Mouse (Mus musculus) lung, embryonic 16.5 days (tissue): ENCODE results near the gene Ccdc157. TPM values are rescaled to one million over a fixed set of nuclear protein-coding genes. Genes with fewer than 3 reads are reported as not detected.
A peak's percentile ranks its signal among the peaks of the same experiment; 100 is the strongest.

Source experiments
- ATAC-seq: fragments of 200-750 bp; cut with Nextera tagmentation; 2 replicates; pipeline ENCODE4 v1.8.0; 2017; ENCODE audit warnings: low read depth, mild to moderate bottlenecking, moderate library complexity
- H3K27ac ChIP-seq: fragments of 300-500 bp; sonication (generic); 2 replicates; pipeline ENCODE4 v1.5.1; 2014; ENCODE audit warnings: mild to moderate bottlenecking, control low read depth, low read length
- H3K27me3 ChIP-seq: fragments of 300-500 bp; sonication (generic); 2 replicates; pipeline ENCODE4 v1.6.1; 2014; ENCODE audit warnings: low read depth, low read length, mixed read lengths; ENCODE audit not compliant: control insufficient read depth, insufficient read depth
- H3K36me3 ChIP-seq: fragments of 300-500 bp; sonication (generic); 2 replicates; pipeline ENCODE4 v1.6.1; 2014; ENCODE audit warnings: low read length; ENCODE audit not compliant: control insufficient read depth, insufficient read depth
- H3K4me1 ChIP-seq: fragments of 300-500 bp; sonication (generic); replicated peaks from 2 replicates; pipeline ENCODE4 v1.6.1; 2014; ENCODE audit warnings: low read length, mixed read lengths; ENCODE audit not compliant: control insufficient read depth, insufficient read depth
- H3K4me2 ChIP-seq: fragments of 300-500 bp; sonication (generic); 2 replicates; pipeline ENCODE4 v1.6.1; 2014; ENCODE audit warnings: low read depth, low read length, control low read depth
- H3K4me3 ChIP-seq: fragments of 300-500 bp; sonication (generic); 2 replicates; pipeline ENCODE4 v1.5.1; 2014; ENCODE audit warnings: mild to moderate bottlenecking, low read length, control low read depth
- H3K9ac ChIP-seq: fragments of 300-500 bp; sonication (generic); 2 replicates; pipeline ENCODE4 v1.6.1; 2014; ENCODE audit warnings: low read length, control low read depth
- H3K9me3 ChIP-seq: fragments of 300-500 bp; sonication (generic); 2 replicates; pipeline ENCODE4 v1.6.1; 2016; ENCODE audit warnings: low read length; ENCODE audit not compliant: control insufficient read depth
- whole genome bisulfite sequencing: fragments of 180-500 bp; shearing (Covaris S2); extraction: QIAGEN DNeasy Blood & Tissue Kit; methylation state at CpG from one replicate; pipeline ENCODE4 v1.1.7; 2014; 5-methylcytosine and 5-hydroxymethylcytosine counted together
- polyA plus RNA-seq: library from polyadenylated mRNA; unstranded; fragments of >200 nt; fragmentation: Nextera tagmentation; extraction: Ambion mirVana; gene quantifications from 2 replicates; pipeline ENCODE4 v1.2.1, GENCODE M21; 2015

Gene Ccdc157
- 9.2 and 11.4 TPM in 2 replicates for polyA plus RNA-seq

GRCm38 (mm10) chr11:4159808-4160708 is at the start of gene Ccdc157, which contains the start of gene Sf3a1:
Ccdc157 (minus strand) TSS chr11:4160293.
Sf3a1 (plus strand) TSS chr11:4160350.
- ATAC-seq: peak; percentile 98
- Histone ChIP-seq H3K9ac (peak within 1 kb of the TSS; percentile 86), H3K4me1 (peaks cover 17% of the 10 kb centered on the region), H3K9me3 (no peaks in the 10 kb centered on the region), H3K4me3 (peak within 1 kb of the TSS; percentile 84), H3K27ac (peak within 1 kb of the TSS; percentile 79), H3K4me2 (peak within 1 kb of the TSS; percentile 68), H3K27me3 (no peaks in the 10 kb centered on the region), H3K36me3 (peaks cover 11% of the 10 kb centered on the region)
- 2% methylated on average over 54 of the region's 54 CpGs for WGBS

- no peak overlapping the region for H3K4me3 ChIP-seq
- WGBS: 76% methylated on average over 5 of the region's 5 CpGs
- H3K4me2 ChIP-seq: no peak overlapping the region
- peaks cover 13% of the 10 kb centered on the region; the same call in 1 of the 2 replicates for H3K36me3 ChIP-seq
- 0 out of 2 replicates have a peak, but pooled peaks cover 2% of the 10 kb centered on the region for H3K4me1 ChIP-seq
- no peak for ATAC-seq
- H3K27ac ChIP-seq: no peak overlapping the region
- no peak overlapping the region for H3K9ac ChIP-seq
- H3K9me3 ChIP-seq: no peaks in the 10 kb centered on the region
- H3K27me3 ChIP-seq: no peaks in the 10 kb centered on the region
Observed at GRCm38 (mm10) chr11:4209556-4209955, 49.5 kb upstream of the Ccdc157 start.

- Histone ChIP-seq H3K4me3 (no peak overlapping the region), H3K36me3 (peaks cover 11% of the 10 kb centered on the region; the same call in 1 of the 2 replicates), H3K27ac (no peak overlapping the region), H3K27me3 (no peaks in the 10 kb centered on the region), H3K9me3 (no peaks in the 10 kb centered on the region), H3K9ac (no peak overlapping the region), H3K4me2 (no peak overlapping the region), H3K4me1 (peaks cover 11% of the 10 kb centered on the region; the same call in 1 of the 2 replicates)
- WGBS: 87% methylated on average over 9 of the region's 9 CpGs
- ATAC-seq: no peak
Observed at GRCm38 (mm10) chr11:4207655-4208054, 47.6 kb upstream of the Ccdc157 start.

GRCm38 (mm10) chr11:4206563-4206962 is 46.5 kb upstream of the Ccdc157 start:
- 62% methylated on average over 6 of the region's 6 CpGs for WGBS
- peaks cover 16% of the 10 kb centered on the region; the same call in 1 of the 2 replicates for H3K4me1 ChIP-seq
- H3K4me2 ChIP-seq: no peak overlapping the region
- no peaks in the 10 kb centered on the region for H3K27me3 ChIP-seq
- H3K9me3 ChIP-seq: no peaks in the 10 kb centered on the region
- H3K4me3 ChIP-seq: no peak overlapping the region
- peaks cover 11% of the 10 kb centered on the region; the same call in 1 of the 2 replicates for H3K36me3 ChIP-seq
- ATAC-seq: no peak
- no peak overlapping the region for H3K9ac ChIP-seq
- no peak overlapping the region for H3K27ac ChIP-seq

GRCm38 (mm10) chr11:4205951-4206350 is 45.9 kb upstream of the Ccdc157 start:
- peaks cover 8% of the 10 kb centered on the region; the same call in 1 of the 2 replicates for H3K36me3 ChIP-seq

GRCm38 (mm10) chr11:4205097-4205655 is 45.1 kb upstream of the Ccdc157 start:
- Histone ChIP-seq H3K4me1 (peaks cover 16% of the 10 kb centered on the region; the same call in 1 of the 2 replicates), H3K27ac (peak overlapping the region; percentile 56), H3K9ac (no peak overlapping the region), H3K4me2 (no peak overlapping the region), H3K9me3 (no peaks in the 10 kb centered on the region), H3K4me3 (no peak overlapping the region), H3K27me3 (no peaks in the 10 kb centered on the region), H3K36me3 (peaks cover 8% of the 10 kb centered on the region; the same call in 1 of the 2 replicates)
- ATAC-seq: peak; percentile 53; the same call in 1 of the 2 replicates
- 67% methylated on average over 5 of the region's 5 CpGs for WGBS

More at GRCm38 (mm10) chr11:4205951-4206350, 45.9 kb upstream of the Ccdc157 start:
- no peaks in the 10 kb centered on the region for H3K9me3 ChIP-seq
- H3K4me3 ChIP-seq: no peak overlapping the region
- no peak overlapping the region for H3K27ac ChIP-seq
- H3K27me3 ChIP-seq: no peaks in the 10 kb centered on the region
- H3K4me1 ChIP-seq: peaks cover 16% of the 10 kb centered on the region; the same call in 1 of the 2 replicates
- 82% methylated on average over 7 of the region's 7 CpGs for WGBS
- no peak overlapping the region for H3K9ac ChIP-seq
- H3K4me2 ChIP-seq: no peak overlapping the region
- ATAC-seq: no peak

GRCm38 (mm10) chr11:4203705-4204074 is 43.6 kb upstream of the Ccdc157 start:
- H3K4me2 ChIP-seq: no peak overlapping the region
- WGBS: 26% methylated on average over 2 of the region's 2 CpGs
- no peaks in the 10 kb centered on the region for H3K9me3 ChIP-seq
- H3K27me3 ChIP-seq: no peaks in the 10 kb centered on the region
- ATAC-seq: peak; percentile 72
- H3K27ac ChIP-seq: peak overlapping the region; percentile 47
- H3K4me3 ChIP-seq: no peak overlapping the region
- H3K9ac ChIP-seq: peak overlapping the region; percentile 13; the same call in 1 of the 2 replicates
- peaks cover 16% of the 10 kb centered on the region; the same call in 1 of the 2 replicates for H3K4me1 ChIP-seq
- H3K36me3 ChIP-seq: peaks cover 8% of the 10 kb centered on the region; the same call in 1 of the 2 replicates

GRCm38 (mm10) chr11:4202995-4203704 is 43.1 kb upstream of the Ccdc157 start:
- Histone ChIP-seq H3K27me3 (no peaks in the 10 kb centered on the region), H3K4me3 (no peak overlapping the region), H3K9me3 (no peaks in the 10 kb centered on the region), H3K27ac (peak overlapping the region; percentile 47; the same call in 1 of the 2 replicates), H3K36me3 (peaks cover 6% of the 10 kb centered on the region; the same call in 1 of the 2 replicates), H3K4me1 (peaks cover 16% of the 10 kb centered on the region; the same call in 1 of the 2 replicates), H3K9ac (peak overlapping the region; percentile 13; the same call in 1 of the 2 replicates), H3K4me2 (no peak overlapping the region)
- ATAC-seq: no peak
- WGBS: 70% methylated on average over 12 of the region's 12 CpGs
